Mouse (Mus musculus) ovary, postnatal 36 days (tissue): ENCODE measurements around the gene Usp39.

Experiments used
- DNase-seq: peaks from one replicate; pipeline ENCODE4 v3.0.0; 2022; ENCODE audit warnings: low spot score, mixed read lengths

Gene Usp39

GRCm38 (mm10) chr6:72352636-72353405, 7.8 kb upstream of the Usp39 start:
- no peak for DNase-seq

GRCm38 (mm10) chr6:72350214-72350613, 5.2 kb upstream of the Usp39 start:
- no peak for DNase-seq

- peak; percentile 23 for DNase-seq
Observed at GRCm38 (mm10) chr6:72348411-72348810, 3.4 kb upstream of the Usp39 start.

GRCm38 (mm10) chr6:72347166-72347941, 2.4 kb upstream of the Usp39 start, which contains the start of gene 0610030E20Rik:
0610030E20Rik (plus strand) TSS chr6:72347317.
- peak; percentile 75 for DNase-seq

GRCm38 (mm10) chr6:72346261-72346660, 1.3 kb upstream of the Usp39 start:
- no peak for DNase-seq

- no peak for DNase-seq
Observed at GRCm38 (mm10) chr6:72345633-72346032, 649 bp upstream of the Usp39 start.

- DNase-seq: no peak
Observed at GRCm38 (mm10) chr6:72344396-72345073, 449 bp downstream of the Usp39 start.

- DNase-seq: no peak
Observed at GRCm38 (mm10) chr6:72340481-72340880, 4.5 kb downstream of the Usp39 start.

GRCm38 (mm10) chr6:72333111-72333510, 11.9 kb downstream of the Usp39 start:
- DNase-seq: no peak

GRCm38 (mm10) chr6:72330133-72330532, 14.9 kb downstream of the Usp39 start:
- no peak for DNase-seq

- DNase-seq: no peak
Observed at GRCm38 (mm10) chr6:72329019-72329418, 16.0 kb downstream of the Usp39 start.

GRCm38 (mm10) chr6:72326274-72326673, 18.7 kb downstream of the Usp39 start:
- DNase-seq: peak; percentile 43

GRCm38 (mm10) chr6:72323786-72324508, 21.0 kb downstream of the Usp39 start:
- DNase-seq: no peak

- DNase-seq: no peak
Observed at GRCm38 (mm10) chr6:72322936-72323335, 22.0 kb downstream of the Usp39 start.

GRCm38 (mm10) chr6:72319019-72319418, 26.0 kb downstream of the Usp39 start:
- DNase-seq: peak; percentile 27

- DNase-seq: no peak
Observed at GRCm38 (mm10) chr6:72318440-72318839, 26.5 kb downstream of the Usp39 start.

- DNase-seq: no peak
Observed at GRCm38 (mm10) chr6:72316044-72316443, 28.9 kb downstream of the Usp39 start.

GRCm38 (mm10) chr6:72315384-72315783, 29.6 kb downstream of the Usp39 start:
- no peak for DNase-seq

GRCm38 (mm10) chr6:72313124-72313867, 31.7 kb downstream of the Usp39 start:
- no peak for DNase-seq

GRCm38 (mm10) chr6:72312198-72312597, 32.8 kb downstream of the Usp39 start:
- DNase-seq: no peak

GRCm38 (mm10) chr6:72303510-72303909, 41.5 kb downstream of the Usp39 start:
- DNase-seq: no peak
